15 mouse cellular contexts compared by ENCODE assay signal in genomic region chr2:158156487-158156886, GRCm38 (mm10).
"Had no signal": no experiment of that assay in that cellular context is flagged by ENCODE, and none has a peak within 500 bp of the region (broad histone marks: within the 10 kb centered on the region; RNA-seq: fewer than 3 reads in every experiment).

No protein-coding gene starts in this region.

- H3K27me3 ChIP-seq: limb, embryonic 13.5 days; midbrain, embryonic 13.5 days had no signal

- H3K9me3 ChIP-seq: limb, embryonic 13.5 days; midbrain, embryonic 13.5 days had no signal

- H3K36me3 ChIP-seq: limb, embryonic 13.5 days; midbrain, embryonic 13.5 days had no signal

- H3K4me2 ChIP-seq: limb, embryonic 13.5 days; midbrain, embryonic 13.5 days had no signal

- H3K27ac ChIP-seq: layer of hippocampus, adult 2 months; limb, embryonic 13.5 days; liver, embryonic 14.5 days; macrophage had no signal

- ATAC-seq: midbrain, embryonic 13.5 days had no signal

- H3K4me3 ChIP-seq: layer of hippocampus, adult 2 months; limb, embryonic 13.5 days; midbrain, embryonic 13.5 days had no signal

- DNase-seq: kidney, adult 11 months; kidney, adult 9 months; kidney, postnatal 10 days; kidney, postnatal 4 days; left cerebral cortex, postnatal 4 days; lung, postnatal 10 days; right cerebral cortex, postnatal 4 days; spleen, adult 18-20 months; thymus, adult 18-20 months; thymus, postnatal 14 days had no signal

- H3K9ac ChIP-seq: limb, embryonic 13.5 days; liver, embryonic 14.5 days; midbrain, embryonic 13.5 days had no signal
